Comparison of ENCODE assay signal across 23 mouse cellular contexts in the genomic region with DNA sequence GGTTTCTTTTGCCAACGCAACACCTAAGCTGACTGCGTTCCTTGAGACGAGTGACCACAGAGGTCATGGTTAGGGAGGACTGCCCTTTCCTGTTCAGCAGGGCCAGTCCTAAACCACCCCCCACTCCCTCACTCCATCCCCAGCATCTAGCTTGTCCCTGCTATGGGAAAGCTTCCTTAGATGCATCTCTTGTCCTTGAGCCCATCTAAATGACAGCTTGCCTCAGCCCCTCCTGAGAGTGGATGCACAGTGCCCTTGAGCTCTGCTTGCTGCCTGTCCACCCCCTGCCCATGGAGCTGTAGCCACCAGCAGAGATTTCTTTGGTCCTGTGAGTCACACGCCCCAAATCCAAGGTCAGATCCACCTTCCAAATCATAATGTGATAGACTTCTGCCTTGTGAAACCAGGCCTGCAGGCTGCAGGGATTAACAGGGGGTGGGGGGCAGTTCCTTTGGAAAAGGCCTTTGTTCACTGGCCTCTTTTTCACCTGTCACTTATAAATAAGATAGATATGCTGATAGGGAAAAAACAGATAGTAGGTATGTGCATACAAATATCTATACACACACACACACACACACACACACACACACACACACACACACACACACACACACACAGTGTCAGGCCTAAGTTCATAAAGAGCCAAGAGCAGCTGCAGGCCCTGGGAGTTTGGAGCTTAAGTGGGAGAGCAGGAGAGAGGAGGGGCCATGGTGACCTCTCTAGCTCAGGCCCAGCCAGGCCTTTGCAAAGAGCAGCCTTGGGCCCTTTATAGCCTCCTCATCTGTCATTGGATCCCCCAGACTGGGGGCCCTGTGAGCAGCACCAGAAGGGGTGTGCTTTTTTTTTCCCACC. TPM values are rescaled to one million over a fixed set of nuclear protein-coding genes. Genes with fewer than 3 reads are reported as not detected.
DNase-seq lines count a peak whose midpoint lies in the region; ATAC-seq and TF ChIP-seq lines count a peak whose summit lies in the region.
"Had no signal": no experiment of that assay in that cellular context is flagged by ENCODE, and none has a peak within 500 bp of the region (broad histone marks: within the 10 kb centered on the region; RNA-seq: fewer than 3 reads in every experiment).

No protein-coding gene starts in this region.

- H3K4me3 ChIP-seq in forebrain, embryonic 10.5 days, result no peak overlapping the region
- H3K4me3 ChIP-seq in forebrain, embryonic 16.5 days (replicated peaks; ENCODE audit: low read length), result no peak overlapping the region
- H3K4me3 ChIP-seq in kidney, postnatal 0 days (replicated peaks; ENCODE audit: low read depth, low read length), result no peak overlapping the region
- no peak overlapping the region for H3K4me3 ChIP-seq in embryonic facial prominence, embryonic 10.5 days
- no peak overlapping the region for H3K4me3 ChIP-seq in layer of hippocampus, adult 2 months
- H3K4me3 ChIP-seq: embryonic facial prominence, embryonic 13.5 days; limb, embryonic 12.5 days; liver, embryonic 12.5 days; myocyte had no signal

- no peak overlapping the region for H3K4me2 ChIP-seq in forebrain, embryonic 16.5 days (ENCODE audit: low read length)
- H3K4me2 ChIP-seq in kidney, postnatal 0 days (ENCODE audit: low read length), result no peak overlapping the region
- H3K4me2 ChIP-seq: embryonic facial prominence, embryonic 13.5 days; limb, embryonic 12.5 days; liver, embryonic 12.5 days had no signal

- 85% methylated on average over 4 of the region's 4 CpGs for WGBS in forebrain, embryonic 10.5 days
- 81% methylated on average over 4 of the region's 4 CpGs for WGBS in forebrain, embryonic 16.5 days
- 66% methylated on average over 4 of the region's 4 CpGs for WGBS in kidney, postnatal 0 days
- 77% methylated on average over 4 of the region's 4 CpGs for WGBS in embryonic facial prominence, embryonic 10.5 days

- peaks cover 6% of the 10 kb centered on the region; the same call in 1 of the 2 replicates for H3K9me3 ChIP-seq in forebrain, embryonic 10.5 days
- H3K9me3 ChIP-seq in forebrain, embryonic 16.5 days (ENCODE audit: control insufficient read depth, low read length), result peaks cover 3% of the 10 kb centered on the region
- H3K9me3 ChIP-seq in kidney, postnatal 0 days (replicated peaks; ENCODE audit: low read length), result no peaks in the 10 kb centered on the region
- H3K9me3 ChIP-seq in embryonic facial prominence, embryonic 10.5 days, result no peaks in the 10 kb centered on the region; the same call in 1 of the 2 replicates
- H3K9me3 ChIP-seq: embryonic facial prominence, embryonic 13.5 days had no signal

- H3K27ac ChIP-seq in forebrain, embryonic 10.5 days, result 0 out of 2 replicates have a peak overlapping the region, but pooled peaks have one; percentile 44
- no peak overlapping the region for H3K27ac ChIP-seq in forebrain, embryonic 16.5 days (ENCODE audit: low read length)
- no peak overlapping the region for H3K27ac ChIP-seq in kidney, postnatal 0 days
- H3K27ac ChIP-seq in embryonic facial prominence, embryonic 10.5 days (replicated peaks), result 0 out of 2 replicates have a peak overlapping the region, but pooled peaks have one; percentile 40
- H3K27ac ChIP-seq in layer of hippocampus, adult 2 months, result no peak overlapping the region
- H3K27ac ChIP-seq: embryonic facial prominence, embryonic 13.5 days; limb, embryonic 12.5 days; liver, embryonic 12.5 days; stomach, postnatal 0 days had no signal

- no peak for ATAC-seq in forebrain, embryonic 16.5 days
- ATAC-seq in kidney, postnatal 0 days (replicated peaks; ENCODE audit: low FRiP score, low read depth), result 0 out of 2 replicates have a peak, but pooled peaks have one; percentile 17
- ATAC-seq: hindbrain, embryonic 16.5 days; intestine, postnatal 0 days; liver, embryonic 12.5 days had no signal

- no peaks in the 10 kb centered on the region for H3K27me3 ChIP-seq in forebrain, embryonic 10.5 days (ENCODE audit: poor library complexity, severe bottlenecking)
- H3K27me3 ChIP-seq in forebrain, embryonic 16.5 days (replicated peaks; ENCODE audit: control insufficient read depth, insufficient read depth, low read length), result no peaks in the 10 kb centered on the region
- no peaks in the 10 kb centered on the region for H3K27me3 ChIP-seq in kidney, postnatal 0 days (ENCODE audit: insufficient read depth, low read length)
- no peaks in the 10 kb centered on the region for H3K27me3 ChIP-seq in embryonic facial prominence, embryonic 10.5 days (replicated peaks; ENCODE audit: low read depth, poor library complexity, severe bottlenecking)
- H3K27me3 ChIP-seq: embryonic facial prominence, embryonic 13.5 days; limb, embryonic 12.5 days had no signal

- no peak overlapping the region for H3K9ac ChIP-seq in forebrain, embryonic 16.5 days (replicated peaks; ENCODE audit: low read depth, low read length)
- no peak overlapping the region for H3K9ac ChIP-seq in kidney, postnatal 0 days (ENCODE audit: low read depth, low read length)
- H3K9ac ChIP-seq: embryonic facial prominence, embryonic 13.5 days; limb, embryonic 12.5 days; liver, embryonic 12.5 days had no signal

- DNase-seq in forebrain, embryonic 10.5 days (ENCODE audit: extremely low spot score, low spot score), result no peak
- DNase-seq in kidney, postnatal 0 days (ENCODE audit: low spot score), result no peak
- no peak for DNase-seq in kidney, adult 11 months
- peak; percentile 40 for DNase-seq in adrenal gland, postnatal 10 days
- DNase-seq in embryonic facial prominence, embryonic 10.5 days (ENCODE audit: low spot score), result no peak
- DNase-seq in layer of hippocampus, adult 2 months (ENCODE audit: low spot score in 2 of 2), result no peak
- DNase-seq in frontal cortex, postnatal 10 days (ENCODE audit: low spot score in 2 of 2), result no peak
- DNase-seq: cerebellum, adult 18-20 months; heart, postnatal 4 days; lung, adult 2 months; lung, postnatal 36 days had no signal

- peaks cover 15% of the 10 kb centered on the region for H3K4me1 ChIP-seq in forebrain, embryonic 10.5 days
- no peaks in the 10 kb centered on the region for H3K4me1 ChIP-seq in forebrain, embryonic 16.5 days (replicated peaks; ENCODE audit: control insufficient read depth, insufficient read depth, low read length)
- no peaks in the 10 kb centered on the region for H3K4me1 ChIP-seq in kidney, postnatal 0 days (replicated peaks; ENCODE audit: insufficient read depth, low read length)
- H3K4me1 ChIP-seq in embryonic facial prominence, embryonic 10.5 days, result peaks cover 33% of the 10 kb centered on the region
- H3K4me1 ChIP-seq: limb, embryonic 12.5 days; liver, embryonic 12.5 days had no signal

- H3K36me3 ChIP-seq in forebrain, embryonic 10.5 days (replicated peaks), result no peaks in the 10 kb centered on the region
- H3K36me3 ChIP-seq in forebrain, embryonic 16.5 days (ENCODE audit: control insufficient read depth, insufficient read depth), result no peaks in the 10 kb centered on the region
- H3K36me3 ChIP-seq in kidney, postnatal 0 days (ENCODE audit: insufficient read depth, low read length), result no peaks in the 10 kb centered on the region
- H3K36me3 ChIP-seq in embryonic facial prominence, embryonic 10.5 days (replicated peaks), result no peaks in the 10 kb centered on the region
- H3K36me3 ChIP-seq: embryonic facial prominence, embryonic 13.5 days; limb, embryonic 12.5 days; liver, embryonic 12.5 days had no signal

- no peak for TF ChIP-seq CTCF in kidney, postnatal 0 days (IDR thresholded peaks at IDR 0.05; ENCODE audit: low read depth)
- TF ChIP-seq CTCF in layer of hippocampus, adult 2 months (conservative IDR thresholded peaks at IDR 0.05), result no peak

RNA-seq across cellular contexts. Expression of a gene that starts 56.4 kb away (rescaled TPM):
- polyA plus RNA-seq in forebrain, embryonic 10.5 days (2016; fragmentation: Nextera tagmentation; extraction: Ambion mirVana), result not detected in 2 replicates
- polyA plus RNA-seq in forebrain, embryonic 16.5 days (2015; fragmentation: Nextera tagmentation; extraction: Ambion mirVana), result 0.65 and 0.71 TPM in 2 replicates
- polyA plus RNA-seq in kidney, postnatal 0 days (2015; fragmentation: Nextera tagmentation; extraction: Ambion mirVana), result 0.21 and 0.24 TPM in 2 replicates
- total RNA-seq in adrenal gland, postnatal 10 days (2021), result 1 to 10 TPM in 1 of 2 experiments, under 1 TPM in 1; 0.69 to 1.2 TPM
- 0.04 TPM in 1 of 2 replicates, not detected in the other for polyA plus RNA-seq in embryonic facial prominence, embryonic 10.5 days (2016; fragmentation: Nextera tagmentation; extraction: Ambion mirVana)
- 10 to 100 TPM; 23.6 to 25.6 TPM for total RNA-seq in layer of hippocampus, adult 2 months (2021)
- total RNA-seq: CH12.LX; common myeloid progenitor, adult 5-6 weeks; granulocyte monocyte progenitor cell, adult 5-6 weeks; MEL had no signal
- polyA plus RNA-seq: myocyte; stomach, postnatal 0 days had no signal

Comparison
In these comparisons a context has a peak if more than half of its experiments do, and no peak if none do; other contexts are left out.
1. H3K27ac ChIP-seq: peak in forebrain, embryonic 10.5 days (single experiment) and embryonic facial prominence, embryonic 10.5 days (single experiment); none in forebrain, embryonic 16.5 days (single experiment), kidney, postnatal 0 days (single experiment) and layer of hippocampus, adult 2 months (single experiment).